Mouse (Mus musculus): ENCODE results near the gene Tnnc2. TPM values are rescaled to one million over a fixed set of nuclear protein-coding genes. Genes with fewer than 3 reads are reported as not detected.
A peak's percentile ranks its signal among the peaks of the same experiment; 100 is the strongest.
"Not testable (repeated sequence)": the region's sequence is repeated elsewhere in the genome, so short reads cannot be mapped to it uniquely, and the experiment has no call there.

The Tnnc2 gene
- polyA plus RNA-seq, 1 experiment from 2014 or later = 4.9 TPM

DNA sequence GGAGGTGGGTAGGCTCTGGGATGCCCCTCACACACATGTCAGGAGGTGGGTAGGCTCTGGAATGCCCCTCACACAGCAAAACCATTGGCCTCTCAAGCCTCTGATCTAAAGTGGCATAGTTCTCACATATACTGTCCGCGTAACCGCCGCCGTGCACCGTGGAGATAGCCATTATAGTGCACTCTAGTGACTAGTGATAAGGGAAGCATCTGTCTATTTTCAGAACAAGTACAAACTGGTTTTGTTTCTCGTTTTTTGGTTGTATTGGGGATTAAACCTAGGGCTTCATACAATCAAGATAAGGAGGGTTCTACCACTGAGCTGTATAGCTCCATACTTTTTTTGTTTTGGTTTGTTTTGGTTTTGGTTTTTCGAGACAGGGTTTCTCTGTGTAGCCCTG is 36.1 kb upstream of the Tnnc2 start:
- no peak overlapping the region for H3K27ac ChIP-seq
- 64% methylated on average over 8 of the region's 8 CpGs for WGBS

DNA sequence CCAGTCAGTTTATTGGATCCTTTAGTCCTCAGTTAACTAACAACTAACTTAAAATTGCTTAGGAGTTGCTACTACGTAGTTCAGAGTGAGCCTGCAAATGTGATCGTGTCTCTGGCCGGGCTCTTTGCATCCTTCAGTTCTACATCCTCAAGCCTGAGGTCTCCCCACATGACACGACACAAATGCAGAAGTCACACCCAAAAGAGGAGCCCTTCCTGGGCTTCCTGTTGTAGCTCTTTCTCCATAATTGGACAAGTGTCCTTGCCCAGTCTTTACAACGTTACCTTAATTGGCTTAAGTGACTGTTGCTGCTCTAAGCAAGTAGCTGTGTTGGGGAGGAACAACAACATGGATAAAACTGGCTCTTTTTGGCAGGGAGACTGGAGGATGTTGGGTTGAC is 35.6 kb upstream of the Tnnc2 start:
- Histone ChIP-seq H3K4me3 (no peak overlapping the region), H3K4me1 (replicated peaks) (peaks cover 12% of the 10 kb centered on the region), H3K36me3 (no peaks in the 10 kb centered on the region), H3K27me3 (no peaks in the 10 kb centered on the region), H3K9me3 (replicated peaks) (no peaks in the 10 kb centered on the region), H3K9ac (no peak overlapping the region), H3K4me2 (no peak overlapping the region), H3K27ac (no peak overlapping the region)
- 75% methylated on average over 5 of the region's 5 CpGs for WGBS
- no peak for ATAC-seq (replicated peaks; ENCODE audit: insufficient number of reproducible peaks, insufficient read depth, low FRiP score, low read depth)

More for the DNA sequence above, 36.1 kb upstream of the Tnnc2 start:
- no peaks in the 10 kb centered on the region for H3K9me3 ChIP-seq (replicated peaks)
- H3K9ac ChIP-seq = no peak overlapping the region
- no peak overlapping the region for H3K4me3 ChIP-seq
- no peak overlapping the region for H3K4me2 ChIP-seq
- no peaks in the 10 kb centered on the region for H3K27me3 ChIP-seq
- ATAC-seq (replicated peaks; ENCODE audit: insufficient number of reproducible peaks, insufficient read depth, low FRiP score, low read depth) = no peak
- no peaks in the 10 kb centered on the region for H3K36me3 ChIP-seq
- H3K4me1 ChIP-seq (replicated peaks) = peaks cover 12% of the 10 kb centered on the region

DNA sequence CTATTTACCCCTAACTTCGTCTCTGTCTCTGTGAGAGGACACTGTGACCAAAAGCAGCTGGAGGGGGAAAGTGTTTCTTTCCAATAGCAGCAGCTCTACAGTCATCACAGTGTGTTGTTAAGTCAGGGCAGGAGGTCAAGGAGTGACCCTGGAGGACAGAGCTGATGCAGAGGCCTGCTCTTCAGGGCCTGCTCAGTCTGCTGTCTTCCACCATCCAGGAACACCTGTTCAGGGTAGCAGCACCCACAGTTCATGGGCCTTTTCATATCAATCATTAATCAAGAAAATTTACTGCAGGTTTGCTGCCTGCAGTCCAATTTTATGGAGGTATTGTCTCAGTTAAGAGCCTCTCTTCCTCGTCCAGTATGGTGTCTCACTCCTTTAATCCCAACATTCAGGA is 33.8 kb upstream of the Tnnc2 start:
- H3K9ac ChIP-seq = no peak overlapping the region
- no peak for ATAC-seq (replicated peaks; ENCODE audit: insufficient number of reproducible peaks, insufficient read depth, low FRiP score, low read depth)
- H3K4me3 ChIP-seq = no peak overlapping the region
- H3K27ac ChIP-seq = no peak overlapping the region
- 72% methylated on average over 2 of the region's 2 CpGs for WGBS
- no peaks in the 10 kb centered on the region for H3K27me3 ChIP-seq
- no peak overlapping the region for H3K4me2 ChIP-seq
- H3K36me3 ChIP-seq = no peaks in the 10 kb centered on the region
- H3K4me1 ChIP-seq (replicated peaks) = peaks cover 12% of the 10 kb centered on the region
- H3K9me3 ChIP-seq (replicated peaks) = no peaks in the 10 kb centered on the region

DNA sequence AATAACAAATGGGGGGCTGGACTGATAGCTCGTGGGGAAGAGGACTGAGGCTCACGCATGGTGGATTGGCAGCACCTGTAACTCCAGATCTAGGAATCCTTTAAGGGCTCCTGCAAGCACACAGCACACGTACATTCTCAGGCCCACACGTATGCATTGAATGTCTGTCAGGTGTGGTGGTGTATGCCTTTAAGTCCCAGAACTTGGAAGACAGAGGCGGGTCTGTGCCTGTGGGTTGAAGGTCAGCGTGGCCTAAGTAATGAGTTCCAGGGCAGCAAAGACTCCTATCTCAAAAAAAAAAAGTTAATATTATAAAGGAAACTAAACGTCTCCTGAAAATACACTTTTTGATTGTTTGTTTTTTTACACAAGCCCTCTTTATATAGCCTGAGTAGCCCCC is 26.8 kb upstream of the Tnnc2 start:
- Histone ChIP-seq H3K4me2 (no peak overlapping the region), H3K9ac (no peak overlapping the region), H3K27ac (no peak overlapping the region), H3K27me3 (no peaks in the 10 kb centered on the region), H3K9me3 (replicated peaks) (no peaks in the 10 kb centered on the region), H3K36me3 (peaks cover 10% of the 10 kb centered on the region; the same call in 1 of the 2 replicates), H3K4me1 (replicated peaks) (peaks cover 24% of the 10 kb centered on the region), H3K4me3 (no peak overlapping the region)
- WGBS = 74% methylated on average over 7 of the region's 7 CpGs
- ATAC-seq (replicated peaks; ENCODE audit: insufficient number of reproducible peaks, insufficient read depth, low FRiP score, low read depth) = no peak

DNA sequence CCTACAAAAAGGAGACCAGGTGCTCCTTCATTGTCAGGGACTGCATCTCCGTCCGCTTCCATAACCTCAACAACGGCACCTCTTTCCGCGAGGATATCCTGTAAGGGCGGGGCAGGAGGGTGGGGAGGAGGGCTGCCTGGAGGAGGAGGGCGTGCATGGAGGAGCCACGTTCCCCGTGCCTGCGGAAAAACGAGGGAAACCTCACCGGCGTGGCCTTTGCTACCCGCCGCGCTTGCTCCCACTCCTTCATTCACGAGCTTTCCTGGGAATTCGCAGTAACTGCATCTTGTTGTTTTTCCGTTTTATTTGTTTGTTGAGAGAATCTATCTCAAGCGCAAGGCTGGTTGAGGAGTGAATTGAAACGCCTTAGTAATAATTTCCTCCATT is 25.6 kb upstream of the Tnnc2 start:
- ATAC-seq (replicated peaks; ENCODE audit: insufficient number of reproducible peaks, insufficient read depth, low FRiP score, low read depth) = peak; percentile 50
- H3K4me3 ChIP-seq = peak overlapping the region; percentile 91
- 2% methylated on average over 21 of the region's 21 CpGs for WGBS
- H3K4me1 ChIP-seq (replicated peaks) = peaks cover 24% of the 10 kb centered on the region
- peak overlapping the region; percentile 88 for H3K27ac ChIP-seq
- no peaks in the 10 kb centered on the region for H3K27me3 ChIP-seq
- peaks cover 22% of the 10 kb centered on the region; the same call in 1 of the 2 replicates for H3K36me3 ChIP-seq
- peak overlapping the region; percentile 88 for H3K4me2 ChIP-seq
- H3K9me3 ChIP-seq (replicated peaks) = no peaks in the 10 kb centered on the region
- H3K9ac ChIP-seq = peak overlapping the region; percentile 86

DNA sequence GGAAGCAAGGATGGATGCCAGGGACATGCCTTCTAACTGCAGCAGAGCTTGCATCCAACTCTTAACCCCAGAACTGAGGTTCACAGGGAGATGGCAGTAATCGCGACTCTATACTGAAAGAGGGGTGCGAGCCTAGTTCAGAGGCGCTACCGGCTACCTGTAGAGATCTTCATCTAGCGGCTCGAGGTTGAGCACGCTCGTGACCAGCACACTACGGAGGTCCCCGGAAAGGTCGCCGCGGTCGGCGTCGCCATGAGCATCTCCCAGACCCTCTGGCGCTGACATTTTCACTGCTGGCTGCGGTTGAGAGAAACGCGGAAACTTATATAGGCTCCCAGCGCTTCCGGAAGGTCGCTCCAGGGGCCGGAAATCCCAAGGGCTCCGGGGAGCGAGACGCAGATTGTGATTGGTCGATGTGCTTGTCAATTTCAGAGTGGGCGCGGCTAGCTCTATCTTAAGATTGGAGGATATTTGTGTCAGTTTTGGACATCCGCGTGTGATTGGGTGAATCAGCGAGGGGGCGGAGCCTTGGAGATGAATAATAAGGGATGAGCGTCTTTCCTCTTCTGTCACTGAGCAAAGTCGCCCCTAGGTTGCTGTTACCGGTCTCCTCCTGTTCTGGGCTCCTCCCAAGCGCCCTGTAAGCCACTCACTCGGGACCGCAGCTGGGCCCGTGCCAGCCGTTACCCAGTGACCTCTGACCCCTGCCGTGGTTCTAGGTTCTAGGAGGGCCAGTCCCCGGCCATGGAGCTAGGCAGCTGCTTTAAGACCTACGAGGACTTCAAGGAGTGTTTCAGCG is 25.0 kb upstream of the Tnnc2 start, which contains the start of the genes Acot8 and Zswim3:
Gene Acot8, minus strand, starts transcription at position 350 of the 799 bp plus-strand sequence.
Gene Zswim3, plus strand, starts transcription at position 566 of the 799 bp plus-strand sequence.
- Histone ChIP-seq H3K4me3 (peak within 1 kb of the TSS; percentile 91), H3K27ac (peak within 1 kb of the TSS; percentile 88), H3K9ac (peak within 1 kb of the TSS; percentile 86), H3K36me3 (peaks cover 25% of the 10 kb centered on the region; the same call in 1 of the 2 replicates), H3K4me1 (replicated peaks) (peaks cover 24% of the 10 kb centered on the region), H3K4me2 (peak within 1 kb of the TSS; percentile 88), H3K9me3 (replicated peaks) (no peaks in the 10 kb centered on the region), H3K27me3 (no peaks in the 10 kb centered on the region)
- under 1% methylated on average over 47 of the region's 47 CpGs for WGBS
- peak; percentile 97 for ATAC-seq (replicated peaks; ENCODE audit: insufficient number of reproducible peaks, insufficient read depth, low FRiP score, low read depth)

DNA sequence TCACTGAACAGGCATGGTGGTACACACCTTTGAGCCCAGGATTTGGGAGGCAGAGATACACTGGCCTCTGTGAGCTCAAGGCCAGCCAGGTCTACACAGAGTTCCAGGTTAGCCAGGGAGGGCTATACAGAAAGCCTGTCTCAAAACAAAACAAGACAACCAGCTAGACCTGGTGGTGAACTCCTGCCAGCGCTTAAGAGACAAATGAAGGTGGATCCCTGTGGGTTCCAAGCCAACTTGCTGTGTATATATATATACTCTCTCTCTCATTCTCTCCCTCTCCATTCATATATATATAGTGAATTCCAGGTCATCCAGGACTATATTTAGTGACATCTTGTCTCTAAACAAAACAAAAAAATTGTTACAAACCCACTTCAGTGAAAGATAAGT is 24.1 kb upstream of the Tnnc2 start:
- H3K36me3 ChIP-seq = peaks cover 33% of the 10 kb centered on the region; the same call in 1 of the 2 replicates
- H3K4me3 ChIP-seq = peak overlapping the region; percentile 91
- no peaks in the 10 kb centered on the region for H3K27me3 ChIP-seq
- H3K4me2 ChIP-seq = peak overlapping the region; percentile 74
- peaks cover 24% of the 10 kb centered on the region for H3K4me1 ChIP-seq (replicated peaks)
- H3K9ac ChIP-seq = peak overlapping the region; percentile 77
- H3K9me3 ChIP-seq (replicated peaks) = no peaks in the 10 kb centered on the region
- no peak for ATAC-seq (replicated peaks; ENCODE audit: insufficient number of reproducible peaks, insufficient read depth, low FRiP score, low read depth)
- 56% methylated on average over 1 of the region's 1 CpGs for WGBS
- no peak overlapping the region for H3K27ac ChIP-seq

DNA sequence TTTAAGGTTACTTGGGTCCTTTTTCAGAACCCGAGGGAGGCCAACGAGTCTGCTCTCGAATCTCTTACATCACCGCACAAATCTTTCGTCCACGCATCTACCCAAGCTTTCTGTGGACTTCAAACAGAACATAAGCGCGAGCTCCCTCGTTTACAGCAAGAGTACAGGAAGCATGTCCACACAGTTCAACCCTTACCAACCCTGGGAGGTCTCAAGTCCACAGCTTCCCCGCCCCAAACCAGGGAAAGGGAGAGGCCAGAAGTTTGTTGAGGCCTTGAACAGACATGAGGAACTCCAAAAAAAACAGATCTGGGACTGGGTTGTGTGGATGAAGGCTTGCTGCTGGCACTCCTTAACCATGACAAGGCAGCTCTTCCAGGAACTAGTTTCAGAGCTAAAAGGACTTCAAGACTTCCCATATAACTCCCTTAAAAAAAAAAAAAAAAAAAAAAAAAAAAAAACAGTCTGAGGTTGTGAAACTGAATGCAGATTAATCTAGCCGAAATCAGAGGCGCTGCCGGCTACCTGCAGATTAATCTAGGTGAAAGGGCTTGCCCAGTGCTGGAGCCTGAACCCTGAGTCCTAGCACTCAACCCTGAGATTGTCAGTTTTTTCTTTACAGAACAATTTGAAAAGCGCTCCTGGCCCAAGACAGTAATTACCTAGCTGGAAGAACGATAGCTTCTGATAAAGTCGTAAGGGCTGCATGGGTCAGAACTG is 23.6 kb upstream of the Tnnc2 start:
- WGBS = 87% methylated on average over 16 of the region's 16 CpGs
- peak overlapping the region; percentile 91 for H3K4me3 ChIP-seq
- H3K36me3 ChIP-seq = peaks cover 34% of the 10 kb centered on the region; the same call in 1 of the 2 replicates
- peak overlapping the region; percentile 77 for H3K9ac ChIP-seq
- no peak overlapping the region for H3K27ac ChIP-seq
- no peaks in the 10 kb centered on the region for H3K27me3 ChIP-seq
- peak overlapping the region; percentile 74 for H3K4me2 ChIP-seq
- no peaks in the 10 kb centered on the region for H3K9me3 ChIP-seq (replicated peaks)
- no peak for ATAC-seq (replicated peaks; ENCODE audit: insufficient number of reproducible peaks, insufficient read depth, low FRiP score, low read depth)
- peaks cover 24% of the 10 kb centered on the region for H3K4me1 ChIP-seq (replicated peaks)

DNA sequence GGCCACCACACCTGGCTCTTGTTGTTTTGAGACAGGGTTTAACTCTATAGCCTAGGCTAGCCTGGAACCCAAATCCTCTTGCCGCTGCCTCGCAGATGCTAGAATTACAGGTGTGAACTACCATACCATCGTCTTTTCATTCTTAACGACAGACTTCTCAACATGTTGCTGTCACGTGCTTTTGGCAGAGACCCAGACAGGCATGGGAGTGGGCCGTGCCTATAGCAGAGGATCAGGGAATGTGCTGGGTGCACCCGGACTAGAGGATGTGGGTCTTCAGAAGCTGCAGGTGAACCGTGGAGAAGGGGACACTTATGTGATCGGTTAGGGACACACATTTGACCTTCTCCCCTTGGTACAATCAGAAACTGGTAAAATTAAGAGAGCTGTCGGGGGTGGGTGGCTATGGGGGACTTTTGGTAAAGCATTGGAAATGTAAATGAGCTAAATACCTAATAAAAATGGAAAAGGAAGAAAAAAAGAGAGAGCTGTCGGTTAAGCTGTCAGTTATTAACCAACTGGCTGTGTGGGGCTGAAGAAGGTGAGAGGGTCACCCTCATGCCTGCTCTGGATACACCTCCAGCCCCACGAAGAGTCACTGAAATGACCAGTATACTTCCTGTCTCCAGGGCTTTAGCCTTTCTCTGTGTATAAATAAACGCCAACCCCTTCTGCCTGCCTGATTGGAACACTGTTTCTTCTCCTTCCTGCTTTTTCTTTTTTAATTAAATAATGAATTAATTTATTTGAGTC is 20.7 kb upstream of the Tnnc2 start:
- H3K4me2 ChIP-seq = no peak overlapping the region
- no peak overlapping the region for H3K27ac ChIP-seq
- H3K4me3 ChIP-seq = no peak overlapping the region
- H3K4me1 ChIP-seq (replicated peaks) = peaks cover 17% of the 10 kb centered on the region
- H3K36me3 ChIP-seq = peaks cover 51% of the 10 kb centered on the region; the same call in 1 of the 2 replicates
- no peaks in the 10 kb centered on the region for H3K27me3 ChIP-seq
- H3K9ac ChIP-seq = no peak overlapping the region
- no peaks in the 10 kb centered on the region for H3K9me3 ChIP-seq (replicated peaks)
- ATAC-seq (replicated peaks; ENCODE audit: insufficient number of reproducible peaks, insufficient read depth, low FRiP score, low read depth) = no peak
- WGBS = 87% methylated on average over 13 of the region's 13 CpGs

DNA sequence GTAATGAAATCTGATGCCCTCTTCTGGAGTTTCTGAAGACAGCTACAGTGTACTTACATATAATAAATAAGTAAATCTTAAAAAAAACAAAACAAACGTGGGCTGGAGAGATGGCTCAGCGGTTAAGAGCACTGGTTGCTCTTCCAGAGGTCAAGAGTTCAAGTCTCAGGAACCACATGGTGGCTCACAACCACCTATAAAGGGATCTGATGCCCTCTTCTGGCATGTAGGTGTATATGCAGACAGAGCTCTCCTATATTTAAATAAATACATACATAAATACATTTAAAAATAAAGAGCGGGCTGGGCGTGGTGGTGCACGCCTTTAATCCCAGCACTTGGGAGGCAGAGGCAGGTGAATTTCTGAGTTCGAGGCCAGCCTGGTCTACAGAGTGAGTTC is 18.8 kb upstream of the Tnnc2 start:
- not testable (repeated sequence) for H3K27ac ChIP-seq; H3K9me3 ChIP-seq (replicated peaks); H3K4me2 ChIP-seq; H3K4me3 ChIP-seq; H3K9ac ChIP-seq; ATAC-seq (replicated peaks; ENCODE audit: insufficient number of reproducible peaks, insufficient read depth, low FRiP score, low read depth); H3K27me3 ChIP-seq
- WGBS = 79% methylated on average over 6 of the region's 6 CpGs
- Histone ChIP-seq H3K4me1 (replicated peaks) (peaks cover 14% of the 10 kb centered on the region), H3K36me3 (peaks cover 58% of the 10 kb centered on the region; the same call in 1 of the 2 replicates)

DNA sequence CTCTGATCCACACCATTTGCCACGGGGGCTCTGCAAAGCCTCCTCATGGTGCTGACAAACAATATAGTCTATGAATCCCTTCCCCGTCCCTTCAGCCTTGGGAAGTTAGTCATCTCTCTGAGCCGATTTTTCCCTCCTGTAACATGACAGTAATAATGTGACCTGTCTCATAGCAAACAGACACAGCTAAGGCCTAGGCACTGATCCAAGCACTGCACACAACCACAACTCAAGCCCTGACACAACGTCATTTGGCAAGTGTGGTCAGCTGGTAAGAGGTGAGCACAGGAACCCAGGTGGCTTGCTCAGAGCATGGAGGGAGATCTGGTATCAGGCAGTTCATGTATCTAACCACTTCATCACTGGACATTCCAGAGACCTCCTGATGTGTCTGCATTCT is 16.1 kb upstream of the Tnnc2 start:
- H3K27ac ChIP-seq = no peak overlapping the region
- H3K27me3 ChIP-seq = no peaks in the 10 kb centered on the region
- H3K9ac ChIP-seq = no peak overlapping the region
- H3K4me1 ChIP-seq (replicated peaks) = peaks cover 16% of the 10 kb centered on the region
- H3K4me3 ChIP-seq = no peak overlapping the region
- no peaks in the 10 kb centered on the region for H3K9me3 ChIP-seq (replicated peaks)
- H3K36me3 ChIP-seq = peaks cover 65% of the 10 kb centered on the region
- H3K4me2 ChIP-seq = no peak overlapping the region
- 73% methylated on average over 4 of the region's 4 CpGs for WGBS
- no peak for ATAC-seq (replicated peaks; ENCODE audit: insufficient number of reproducible peaks, insufficient read depth, low FRiP score, low read depth)
